Mouse (Mus musculus): ENCODE results near the gene Rara. TPM values are rescaled to one million over a fixed set of nuclear protein-coding genes. Genes with fewer than 3 reads are reported as not detected.
A peak's percentile ranks its signal among the peaks of the same experiment; 100 is the strongest.

Rara gene
- polyA plus RNA-seq, 1 experiment = 17.2 TPM

GRCm38 (mm10) chr11:98937410-98937913 lies 9.8 kb downstream of the Rara start:
- TF ChIP-seq POLR2A (IDR thresholded peaks at IDR 0.05; ENCODE audit: borderline replicate concordance, control insufficient read depth, low read depth, low read length) (no peak; the same call in 1 of the 2 replicates), CTCF (IDR thresholded peaks at IDR 0.05; ENCODE audit: control insufficient read depth, insufficient read depth, low read length) (no peak)
- peak overlapping the region; percentile 67 for H3K4me3 ChIP-seq (replicated peaks; ENCODE audit: control insufficient read depth, low read depth, low read length)
- peaks cover 10% of the 10 kb centered on the region for H3K4me1 ChIP-seq (ENCODE audit: control insufficient read depth, insufficient read depth, low read length)
- H3K27ac ChIP-seq (ENCODE audit: control insufficient read depth, insufficient read depth, low read depth, low read length, poor library complexity) = peak overlapping the region; percentile 86
- under 1% methylated on average over 38 of the region's 38 CpGs for WGBS

- peak overlapping the region; percentile 86 for H3K27ac ChIP-seq (ENCODE audit: control insufficient read depth, insufficient read depth, low read depth, low read length, poor library complexity)
- TF ChIP-seq CTCF (IDR thresholded peaks at IDR 0.05; ENCODE audit: control insufficient read depth, insufficient read depth, low read length) (no peak), POLR2A (IDR thresholded peaks at IDR 0.05; ENCODE audit: borderline replicate concordance, control insufficient read depth, low read depth, low read length) (no peak)
- H3K4me3 ChIP-seq (replicated peaks; ENCODE audit: control insufficient read depth, low read depth, low read length) = peak overlapping the region; percentile 67
- WGBS = 1% methylated on average over 39 of the region's 39 CpGs
- peaks cover 8% of the 10 kb centered on the region for H3K4me1 ChIP-seq (ENCODE audit: control insufficient read depth, insufficient read depth, low read length)
These were observed 10.5 kb downstream of the Rara start for GRCm38 (mm10) chr11:98937914-98938694.

DNA sequence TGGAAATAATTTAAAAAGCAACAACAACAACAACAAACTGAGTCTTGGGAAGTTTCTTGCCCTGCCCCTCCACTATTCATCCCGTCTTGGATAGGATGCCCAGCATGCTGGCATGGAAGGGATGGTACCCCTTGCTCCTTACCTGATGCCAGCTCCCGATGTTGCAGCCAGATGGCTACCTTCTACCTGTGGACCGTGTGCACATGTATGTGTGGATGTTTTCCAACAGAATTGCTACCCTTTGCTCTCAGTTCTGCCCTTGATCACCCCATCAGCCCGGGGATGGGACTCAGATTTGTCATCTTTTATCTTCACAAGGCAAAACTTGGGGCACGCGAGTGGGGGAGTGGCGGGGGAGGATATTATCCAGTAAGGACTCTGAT lies 11.1 kb downstream of the Rara start:
- Histone ChIP-seq H3K27ac (ENCODE audit: control insufficient read depth, insufficient read depth, low read depth, low read length, poor library complexity) (no peak overlapping the region; the same call in 1 of the 2 replicates), H3K4me1 (ENCODE audit: control insufficient read depth, insufficient read depth, low read length) (peaks cover 9% of the 10 kb centered on the region), H3K4me3 (replicated peaks; ENCODE audit: control insufficient read depth, low read depth, low read length) (peak overlapping the region; percentile 67)
- 59% methylated on average over 7 of the region's 7 CpGs for WGBS
- TF ChIP-seq POLR2A (IDR thresholded peaks at IDR 0.05; ENCODE audit: borderline replicate concordance, control insufficient read depth, low read depth, low read length) = no peak
- TF ChIP-seq CTCF (IDR thresholded peaks at IDR 0.05; ENCODE audit: control insufficient read depth, insufficient read depth, low read length) = no peak

DNA sequence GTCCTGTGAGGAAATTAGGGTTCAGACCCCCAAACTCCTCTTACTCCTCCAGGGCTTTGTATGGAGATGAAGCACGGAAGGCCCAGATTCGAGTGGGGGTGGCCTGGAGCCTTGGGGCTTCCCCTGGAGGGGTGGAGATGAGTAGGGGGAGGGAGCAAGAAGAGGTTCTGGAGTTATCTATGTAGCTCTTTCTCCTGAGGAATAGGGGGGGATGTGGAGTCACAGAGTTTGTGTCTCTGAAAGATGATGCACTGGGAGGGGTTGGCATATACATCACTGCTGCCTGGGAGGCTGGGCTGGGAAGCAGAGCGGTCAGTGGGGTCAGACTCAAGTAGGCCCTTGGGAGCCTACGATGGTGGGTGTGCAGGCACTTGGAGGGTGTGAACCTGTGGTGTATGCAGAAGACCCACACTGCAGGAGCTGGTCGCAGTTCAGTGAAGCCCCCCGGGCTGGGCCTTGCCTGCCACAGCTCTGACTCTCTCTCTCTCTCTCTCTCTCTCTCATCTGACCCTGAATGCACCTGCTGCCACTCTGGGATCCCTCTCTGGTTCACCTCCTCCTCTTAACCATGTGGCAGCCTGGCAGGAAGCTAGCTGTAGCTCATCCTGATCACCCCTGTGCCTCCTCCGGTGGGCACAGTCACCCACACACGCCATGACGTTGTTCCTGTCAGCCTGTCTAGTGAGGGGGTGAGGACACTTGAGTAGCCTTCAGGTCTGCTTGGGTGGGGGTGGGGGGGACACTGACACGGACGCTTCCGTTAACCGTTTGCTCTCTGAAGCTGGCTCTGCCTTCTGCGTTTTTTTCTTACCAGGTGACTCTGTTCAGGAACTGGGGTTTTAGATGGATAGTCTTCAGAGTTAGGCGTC lies 11.7 kb downstream of the Rara start:
- WGBS = 29% methylated on average over 15 of the region's 15 CpGs
- Histone ChIP-seq H3K4me1 (ENCODE audit: control insufficient read depth, insufficient read depth, low read length) (peaks cover 13% of the 10 kb centered on the region), H3K27ac (ENCODE audit: control insufficient read depth, insufficient read depth, low read depth, low read length, poor library complexity) (peak overlapping the region; percentile 32), H3K4me3 (replicated peaks; ENCODE audit: control insufficient read depth, low read depth, low read length) (peak overlapping the region; percentile 55)
- TF ChIP-seq POLR2A (IDR thresholded peaks at IDR 0.05; ENCODE audit: borderline replicate concordance, control insufficient read depth, low read depth, low read length) = no peak
- TF ChIP-seq CTCF (IDR thresholded peaks at IDR 0.05; ENCODE audit: control insufficient read depth, insufficient read depth, low read length) = no peak

- TF ChIP-seq CTCF (IDR thresholded peaks at IDR 0.05; ENCODE audit: control insufficient read depth, insufficient read depth, low read length) = no peak
- TF ChIP-seq POLR2A (IDR thresholded peaks at IDR 0.05; ENCODE audit: borderline replicate concordance, control insufficient read depth, low read depth, low read length) = no peak
- H3K4me3 ChIP-seq (replicated peaks; ENCODE audit: control insufficient read depth, low read depth, low read length) = peak overlapping the region; percentile 32
- peaks cover 16% of the 10 kb centered on the region for H3K4me1 ChIP-seq (ENCODE audit: control insufficient read depth, insufficient read depth, low read length)
- 36% methylated on average over 11 of the region's 11 CpGs for WGBS
- peak overlapping the region; percentile 32 for H3K27ac ChIP-seq (ENCODE audit: control insufficient read depth, insufficient read depth, low read depth, low read length, poor library complexity)
These were observed 12.5 kb downstream of the Rara start for GRCm38 (mm10) chr11:98939953-98940641.

DNA sequence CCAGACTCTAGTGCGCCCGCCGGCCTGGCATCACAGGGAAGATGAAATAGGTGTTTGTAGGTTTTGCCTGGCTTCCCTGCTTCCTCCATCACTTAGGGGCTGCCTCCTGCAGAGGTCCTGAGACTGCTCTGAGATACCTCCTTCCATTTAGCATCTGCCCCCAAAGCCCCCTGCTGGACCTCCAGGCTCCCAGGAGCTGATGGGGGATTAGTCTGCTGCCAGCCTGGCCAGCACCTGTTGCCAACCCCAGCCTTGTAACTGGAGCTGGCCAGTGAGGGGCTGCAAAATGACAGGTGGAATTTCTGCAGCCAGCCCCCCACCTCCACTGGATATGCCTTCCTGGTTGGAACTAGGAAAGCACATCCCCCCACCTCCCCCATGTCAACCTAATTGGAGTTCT lies 13.2 kb downstream of the Rara start:
- Histone ChIP-seq H3K4me3 (replicated peaks; ENCODE audit: control insufficient read depth, low read depth, low read length) (peak overlapping the region; percentile 2), H3K4me1 (ENCODE audit: control insufficient read depth, insufficient read depth, low read length) (peaks cover 21% of the 10 kb centered on the region), H3K27ac (ENCODE audit: control insufficient read depth, insufficient read depth, low read depth, low read length, poor library complexity) (peak overlapping the region; percentile 81; the same call in 1 of the 2 replicates)
- TF ChIP-seq CTCF (IDR thresholded peaks at IDR 0.05; ENCODE audit: control insufficient read depth, insufficient read depth, low read length) (no peak), POLR2A (IDR thresholded peaks at IDR 0.05; ENCODE audit: borderline replicate concordance, control insufficient read depth, low read depth, low read length) (no peak)
- 59% methylated on average over 3 of the region's 3 CpGs for WGBS

- WGBS = 2% methylated on average over 12 of the region's 12 CpGs
These were observed 13.8 kb downstream of the Rara start for GRCm38 (mm10) chr11:98941341-98941825.

More at GRCm38 (mm10) chr11:98941341-98941825, 13.8 kb downstream of the Rara start:
- 0 out of 2 replicates have a peak, but pooled peaks have one; percentile 2 for TF ChIP-seq POLR2A (IDR thresholded peaks at IDR 0.05; ENCODE audit: borderline replicate concordance, control insufficient read depth, low read depth, low read length)
- TF ChIP-seq CTCF (IDR thresholded peaks at IDR 0.05; ENCODE audit: control insufficient read depth, insufficient read depth, low read length) = no peak
- Histone ChIP-seq H3K4me1 (ENCODE audit: control insufficient read depth, insufficient read depth, low read length) (peaks cover 21% of the 10 kb centered on the region), H3K27ac (ENCODE audit: control insufficient read depth, insufficient read depth, low read depth, low read length, poor library complexity) (peak overlapping the region; percentile 81), H3K4me3 (replicated peaks; ENCODE audit: control insufficient read depth, low read depth, low read length) (peak overlapping the region; percentile 71)
